Mouse (Mus musculus): Measurements from ENCODE around the gene Cdkn3. TPM values are rescaled to one million over a fixed set of nuclear protein-coding genes. Genes with fewer than 3 reads are reported as not detected.
A peak's percentile ranks its signal among the peaks of the same experiment; 100 is the strongest.

Cdkn3 gene
- 6.2 and 11.7 TPM in 2 replicates for polyA plus RNA-seq (2014; fragmentation: Nextera tagmentation; extraction: Ambion mirVana)

DNA sequence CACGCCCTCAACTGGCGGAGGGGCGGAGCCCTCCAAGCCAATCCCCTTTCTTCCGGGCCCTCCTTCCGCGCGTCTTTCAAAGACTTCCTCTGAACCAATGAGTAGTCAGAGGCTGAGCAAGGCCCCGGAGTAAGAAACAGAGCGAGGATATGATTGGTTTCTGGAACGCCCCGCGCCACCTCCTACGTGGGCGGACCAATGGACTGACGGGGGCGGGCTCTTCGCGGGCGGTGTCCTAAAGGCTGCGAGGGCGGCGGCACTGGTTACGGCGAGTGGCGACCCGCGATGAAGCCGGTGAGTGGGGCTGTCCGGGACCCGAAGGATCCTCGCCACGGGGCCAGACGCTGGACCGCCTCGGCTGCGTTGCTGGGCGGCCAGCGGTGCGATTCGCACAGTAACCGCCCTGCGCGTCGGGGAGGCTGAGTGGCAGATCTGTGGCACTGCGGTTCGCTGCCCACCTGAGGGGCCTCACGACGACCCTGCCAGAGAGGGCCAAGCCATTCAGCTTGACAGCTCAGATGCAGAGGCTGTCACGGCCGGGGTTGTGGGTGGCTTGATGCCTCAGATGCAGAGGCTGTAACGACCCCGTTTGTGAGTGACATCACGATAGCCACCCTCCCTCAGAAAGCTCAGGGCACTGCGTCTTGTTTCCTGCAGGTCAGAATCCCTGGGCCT is at the start of gene Cdkn3:
Gene Cdkn3, plus strand, starts transcription at position 187 of the 675 bp plus-strand sequence.
- H3K4me1 ChIP-seq (ENCODE audit: control insufficient read depth, insufficient read depth, low read length), result peaks cover 4% of the 10 kb centered on the region; the same call in 1 of the 2 replicates
- no peaks in the 10 kb centered on the region for H3K36me3 ChIP-seq (ENCODE audit: control insufficient read depth, insufficient read depth, low read length)
- under 1% methylated on average over 54 of the region's 54 CpGs for WGBS
- no peaks in the 10 kb centered on the region for H3K9me3 ChIP-seq (ENCODE audit: control insufficient read depth, low read length)
- H3K27me3 ChIP-seq (ENCODE audit: control insufficient read depth, insufficient read depth, low read length), result no peaks in the 10 kb centered on the region
- DNase-seq, result peak; percentile 92
- 0 out of 2 replicates have a peak within 1 kb of the TSS, but pooled peaks have one; percentile 41 for H3K27ac ChIP-seq (replicated peaks; ENCODE audit: low read depth, low read length)
- H3K4me3 ChIP-seq (replicated peaks; ENCODE audit: low read depth, low read length), result peak within 1 kb of the TSS; percentile 65
- peak; percentile 99 for ATAC-seq (ENCODE audit: low FRiP score, low TSS enrichment)
- peak within 1 kb of the TSS; percentile 92 for H3K4me2 ChIP-seq (ENCODE audit: low read length)
- peak within 1 kb of the TSS; percentile 64 for H3K9ac ChIP-seq (replicated peaks; ENCODE audit: low read length)

DNA sequence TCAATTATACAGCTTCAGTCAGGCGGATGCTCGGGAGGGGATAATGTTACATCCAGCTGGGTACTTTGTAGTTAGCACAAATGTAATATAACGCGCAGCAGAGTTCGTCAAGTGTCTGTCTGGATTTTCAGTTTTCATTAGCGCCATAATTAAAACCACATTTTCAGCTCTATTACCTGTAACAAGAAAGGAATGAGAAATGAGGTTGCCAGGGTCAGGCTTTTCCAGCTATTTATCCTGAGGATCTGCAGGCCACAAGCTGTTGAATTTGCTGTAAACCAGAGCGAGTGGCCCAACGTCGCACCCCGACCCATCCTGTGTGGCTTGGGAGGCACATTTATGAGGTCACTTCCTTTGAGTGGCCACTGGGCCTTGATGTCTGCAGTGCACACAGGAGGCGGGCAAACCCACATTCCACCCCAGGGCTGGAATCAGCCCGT is 41.8 kb upstream of the Cdkn3 start:
- no peak overlapping the region for H3K4me2 ChIP-seq (ENCODE audit: low read length)
- H3K4me1 ChIP-seq (ENCODE audit: control insufficient read depth, insufficient read depth, low read length), result no peaks in the 10 kb centered on the region
- no peaks in the 10 kb centered on the region for H3K27me3 ChIP-seq (ENCODE audit: control insufficient read depth, insufficient read depth, low read length)
- H3K9me3 ChIP-seq (ENCODE audit: control insufficient read depth, low read length), result no peaks in the 10 kb centered on the region
- ATAC-seq (ENCODE audit: low FRiP score, low TSS enrichment), result no peak
- H3K4me3 ChIP-seq (replicated peaks; ENCODE audit: low read depth, low read length), result no peak overlapping the region
- no peaks in the 10 kb centered on the region for H3K36me3 ChIP-seq (ENCODE audit: control insufficient read depth, insufficient read depth, low read length)
- no peak overlapping the region for H3K9ac ChIP-seq (replicated peaks; ENCODE audit: low read length)
- no peak overlapping the region for H3K27ac ChIP-seq (replicated peaks; ENCODE audit: low read depth, low read length)
- DNase-seq, result no peak
- WGBS, result 83% methylated on average over 12 of the region's 12 CpGs

DNA sequence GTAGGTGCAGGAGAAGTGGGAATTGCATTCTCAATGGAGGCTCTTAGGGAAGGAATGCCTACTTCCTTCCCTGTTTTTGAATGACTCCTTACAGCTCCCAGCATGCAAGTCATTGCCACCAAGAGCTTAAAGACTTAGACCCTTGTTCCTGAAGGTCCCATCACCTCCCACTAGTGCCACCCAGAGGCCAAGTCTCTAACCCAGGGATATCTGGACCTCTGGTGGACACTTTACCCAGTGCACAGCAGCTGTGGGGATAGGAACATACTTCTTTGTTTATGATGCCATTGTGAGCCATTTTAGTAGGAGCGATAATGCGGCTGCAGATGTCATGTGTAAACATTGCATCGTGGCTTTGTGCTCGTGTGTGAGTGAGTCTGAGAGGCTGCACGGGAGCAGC is 38.3 kb upstream of the Cdkn3 start:
- 81% methylated on average over 5 of the region's 5 CpGs for WGBS
- H3K4me3 ChIP-seq (replicated peaks; ENCODE audit: low read depth, low read length), result no peak overlapping the region
- no peaks in the 10 kb centered on the region for H3K27me3 ChIP-seq (ENCODE audit: control insufficient read depth, insufficient read depth, low read length)
- H3K4me1 ChIP-seq (ENCODE audit: control insufficient read depth, insufficient read depth, low read length), result no peaks in the 10 kb centered on the region
- ATAC-seq (ENCODE audit: low FRiP score, low TSS enrichment) (no peak), DNase-seq (peak; percentile 59)
- H3K4me2 ChIP-seq (ENCODE audit: low read length), result no peak overlapping the region
- no peaks in the 10 kb centered on the region for H3K9me3 ChIP-seq (ENCODE audit: control insufficient read depth, low read length)
- H3K36me3 ChIP-seq (ENCODE audit: control insufficient read depth, insufficient read depth, low read length), result no peaks in the 10 kb centered on the region
- no peak overlapping the region for H3K9ac ChIP-seq (replicated peaks; ENCODE audit: low read length)
- H3K27ac ChIP-seq (replicated peaks; ENCODE audit: low read depth, low read length), result no peak overlapping the region

DNA sequence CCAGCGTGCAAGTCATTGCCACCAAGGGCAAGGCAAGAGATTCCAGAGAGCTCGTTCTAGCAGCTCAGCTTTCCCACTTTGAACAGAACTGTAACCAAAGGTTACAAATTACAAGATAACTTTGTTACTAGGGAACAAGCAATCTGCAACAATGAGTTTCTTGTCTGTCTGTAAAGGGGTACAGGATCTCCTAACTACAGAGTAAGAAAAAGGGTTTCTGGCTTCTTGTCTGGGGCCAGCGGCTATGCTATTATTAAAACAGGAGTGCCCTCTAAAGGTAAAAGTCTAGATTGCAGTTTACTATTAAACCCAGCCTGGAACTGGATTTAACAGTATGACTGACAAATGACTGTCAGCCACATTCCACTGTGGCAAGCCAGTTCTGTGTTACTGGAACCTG is 36.5 kb upstream of the Cdkn3 start:
- Histone ChIP-seq H3K27me3 (ENCODE audit: control insufficient read depth, insufficient read depth, low read length) (no peaks in the 10 kb centered on the region), H3K27ac (replicated peaks; ENCODE audit: low read depth, low read length) (no peak overlapping the region), H3K4me2 (ENCODE audit: low read length) (no peak overlapping the region), H3K9ac (replicated peaks; ENCODE audit: low read length) (no peak overlapping the region), H3K9me3 (ENCODE audit: control insufficient read depth, low read length) (no peaks in the 10 kb centered on the region), H3K4me1 (ENCODE audit: control insufficient read depth, insufficient read depth, low read length) (no peaks in the 10 kb centered on the region), H3K4me3 (replicated peaks; ENCODE audit: low read depth, low read length) (no peak overlapping the region), H3K36me3 (ENCODE audit: control insufficient read depth, insufficient read depth, low read length) (no peaks in the 10 kb centered on the region)
- ATAC-seq (ENCODE audit: low FRiP score, low TSS enrichment) (peak; percentile 55; the same call in 1 of the 2 replicates), DNase-seq (peak; percentile 91)
- WGBS, result 47% methylated on average over 3 of the region's 3 CpGs

DNA sequence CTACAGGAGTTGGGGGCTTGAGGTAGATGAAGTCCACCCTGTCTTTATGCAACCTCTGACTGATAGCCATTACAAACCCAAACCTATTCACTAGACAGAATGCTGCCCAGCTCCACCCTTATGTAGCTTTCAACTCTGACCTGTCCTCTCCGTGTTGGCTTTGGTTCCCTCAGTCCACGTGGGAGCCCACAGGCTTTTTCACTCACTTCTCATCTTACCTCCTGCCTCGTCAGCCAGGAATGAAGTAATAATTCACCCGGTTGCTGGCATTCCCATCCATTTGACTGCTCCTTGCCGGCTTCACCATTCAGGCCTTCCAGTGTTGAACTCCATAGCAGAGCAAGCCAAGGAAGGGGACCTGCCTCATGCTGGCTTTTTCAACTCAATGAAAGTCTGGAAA is 35.4 kb upstream of the Cdkn3 start:
- ATAC-seq (ENCODE audit: low FRiP score, low TSS enrichment) (no peak), DNase-seq (no peak)
- H3K9ac ChIP-seq (replicated peaks; ENCODE audit: low read length), result no peak overlapping the region
- H3K4me3 ChIP-seq (replicated peaks; ENCODE audit: low read depth, low read length), result no peak overlapping the region
- no peaks in the 10 kb centered on the region for H3K9me3 ChIP-seq (ENCODE audit: control insufficient read depth, low read length)
- WGBS, result 61% methylated on average over 5 of the region's 5 CpGs
- no peaks in the 10 kb centered on the region for H3K36me3 ChIP-seq (ENCODE audit: control insufficient read depth, insufficient read depth, low read length)
- H3K27me3 ChIP-seq (ENCODE audit: control insufficient read depth, insufficient read depth, low read length), result no peaks in the 10 kb centered on the region
- H3K4me2 ChIP-seq (ENCODE audit: low read length), result no peak overlapping the region
- no peaks in the 10 kb centered on the region for H3K4me1 ChIP-seq (ENCODE audit: control insufficient read depth, insufficient read depth, low read length)
- no peak overlapping the region for H3K27ac ChIP-seq (replicated peaks; ENCODE audit: low read depth, low read length)

DNA sequence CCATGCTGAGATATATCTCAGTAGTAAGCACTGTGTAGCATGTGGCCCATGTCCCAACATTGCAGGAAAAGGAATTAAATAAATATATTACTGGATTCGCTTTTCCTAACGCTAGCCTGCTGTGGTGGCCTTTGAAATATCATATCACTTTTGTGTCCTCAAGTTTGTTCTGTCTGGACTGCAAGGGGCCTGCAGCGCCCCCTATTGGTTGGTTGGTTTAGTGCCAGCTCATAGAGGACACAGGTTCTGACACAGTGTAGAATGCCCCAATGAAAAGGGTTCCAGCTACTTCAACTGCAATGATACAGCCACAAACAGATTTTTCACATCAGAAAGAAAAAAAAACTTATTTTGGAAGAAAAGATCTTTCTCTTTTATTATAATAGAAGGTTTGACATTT is 34.6 kb upstream of the Cdkn3 start:
- ATAC-seq (ENCODE audit: low FRiP score, low TSS enrichment), result no peak
- peak; percentile 36 for DNase-seq
- H3K36me3 ChIP-seq (ENCODE audit: control insufficient read depth, insufficient read depth, low read length), result no peaks in the 10 kb centered on the region
- no peak overlapping the region for H3K4me3 ChIP-seq (replicated peaks; ENCODE audit: low read depth, low read length)
- H3K27ac ChIP-seq (replicated peaks; ENCODE audit: low read depth, low read length), result no peak overlapping the region
- H3K4me1 ChIP-seq (ENCODE audit: control insufficient read depth, insufficient read depth, low read length), result no peaks in the 10 kb centered on the region
- no peaks in the 10 kb centered on the region for H3K9me3 ChIP-seq (ENCODE audit: control insufficient read depth, low read length)
- 58% methylated on average over 3 of the region's 3 CpGs for WGBS
- no peaks in the 10 kb centered on the region for H3K27me3 ChIP-seq (ENCODE audit: control insufficient read depth, insufficient read depth, low read length)
- H3K9ac ChIP-seq (replicated peaks; ENCODE audit: low read length), result no peak overlapping the region
- H3K4me2 ChIP-seq (ENCODE audit: low read length), result no peak overlapping the region

DNA sequence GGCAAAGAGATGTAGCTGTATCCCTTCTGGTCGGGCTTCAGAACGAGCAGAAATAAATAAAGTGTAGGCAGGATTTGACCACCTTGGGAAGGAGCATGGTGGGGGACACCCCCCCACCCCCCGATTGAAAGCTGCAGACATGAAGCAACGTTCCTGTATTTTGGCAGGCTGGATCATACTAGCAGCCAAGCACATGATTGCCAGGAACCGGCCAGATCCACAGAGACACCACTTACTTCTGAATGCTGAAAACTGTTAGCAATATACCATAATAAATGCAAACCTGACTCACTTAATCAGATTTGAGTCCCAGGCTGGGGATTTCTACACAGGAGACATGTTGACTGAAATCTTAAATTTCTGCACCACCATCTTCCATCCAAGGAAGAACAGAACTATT is 26.1 kb upstream of the Cdkn3 start:
- H3K4me3 ChIP-seq (replicated peaks; ENCODE audit: low read depth, low read length), result no peak overlapping the region
- H3K27me3 ChIP-seq (ENCODE audit: control insufficient read depth, insufficient read depth, low read length), result no peaks in the 10 kb centered on the region
- H3K4me1 ChIP-seq (ENCODE audit: control insufficient read depth, insufficient read depth, low read length), result no peaks in the 10 kb centered on the region
- ATAC-seq (ENCODE audit: low FRiP score, low TSS enrichment), result no peak
- no peaks in the 10 kb centered on the region for H3K36me3 ChIP-seq (ENCODE audit: control insufficient read depth, insufficient read depth, low read length)
- no peak overlapping the region for H3K4me2 ChIP-seq (ENCODE audit: low read length)
- no peak overlapping the region for H3K27ac ChIP-seq (replicated peaks; ENCODE audit: low read depth, low read length)
- WGBS, result 87% methylated on average over 5 of the region's 5 CpGs
- no peak for DNase-seq
- no peak overlapping the region for H3K9ac ChIP-seq (replicated peaks; ENCODE audit: low read length)
- no peaks in the 10 kb centered on the region for H3K9me3 ChIP-seq (ENCODE audit: control insufficient read depth, low read length)

DNA sequence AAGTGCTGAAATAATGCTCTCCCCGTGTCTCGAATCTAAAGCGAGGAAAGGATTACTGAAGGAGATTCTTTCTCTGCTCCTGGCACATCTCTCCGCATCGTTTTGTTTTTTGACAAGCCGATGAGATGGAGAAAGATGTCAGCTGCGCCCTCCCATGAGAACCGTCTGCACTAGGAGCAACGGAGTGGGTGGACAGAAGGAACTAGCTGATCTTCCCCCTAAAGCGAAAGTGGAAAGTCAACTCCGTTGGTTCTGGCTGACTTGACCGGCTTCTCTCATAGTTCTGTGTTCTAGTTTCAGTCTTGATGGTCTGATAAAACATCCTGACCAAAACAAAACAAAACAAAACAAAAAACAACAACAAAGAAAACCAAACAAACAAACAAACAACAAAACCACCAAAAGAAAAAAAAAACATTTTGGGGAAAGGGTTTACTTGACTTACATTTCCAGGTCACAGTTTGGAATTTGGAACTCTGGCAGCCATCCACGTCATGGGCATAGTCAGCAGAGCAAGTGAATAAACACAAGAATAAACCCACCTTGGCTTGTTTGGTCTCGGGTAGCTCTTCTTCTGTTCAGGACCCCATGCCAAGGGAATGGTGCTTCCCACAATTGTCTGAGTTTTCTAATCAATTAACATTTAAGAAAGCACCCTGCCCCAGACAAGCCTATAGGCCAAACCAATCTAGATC is 25.4 kb upstream of the Cdkn3 start:
- no peaks in the 10 kb centered on the region for H3K4me1 ChIP-seq (ENCODE audit: control insufficient read depth, insufficient read depth, low read length)
- H3K36me3 ChIP-seq (ENCODE audit: control insufficient read depth, insufficient read depth, low read length), result no peaks in the 10 kb centered on the region
- H3K9me3 ChIP-seq (ENCODE audit: control insufficient read depth, low read length), result no peaks in the 10 kb centered on the region
- 84% methylated on average over 14 of the region's 14 CpGs for WGBS
- ATAC-seq (ENCODE audit: low FRiP score, low TSS enrichment), result no peak
- H3K4me3 ChIP-seq (replicated peaks; ENCODE audit: low read depth, low read length), result no peak overlapping the region
- DNase-seq, result no peak
- no peak overlapping the region for H3K9ac ChIP-seq (replicated peaks; ENCODE audit: low read length)
- H3K4me2 ChIP-seq (ENCODE audit: low read length), result no peak overlapping the region
- no peaks in the 10 kb centered on the region for H3K27me3 ChIP-seq (ENCODE audit: control insufficient read depth, insufficient read depth, low read length)
- no peak overlapping the region for H3K27ac ChIP-seq (replicated peaks; ENCODE audit: low read depth, low read length)

DNA sequence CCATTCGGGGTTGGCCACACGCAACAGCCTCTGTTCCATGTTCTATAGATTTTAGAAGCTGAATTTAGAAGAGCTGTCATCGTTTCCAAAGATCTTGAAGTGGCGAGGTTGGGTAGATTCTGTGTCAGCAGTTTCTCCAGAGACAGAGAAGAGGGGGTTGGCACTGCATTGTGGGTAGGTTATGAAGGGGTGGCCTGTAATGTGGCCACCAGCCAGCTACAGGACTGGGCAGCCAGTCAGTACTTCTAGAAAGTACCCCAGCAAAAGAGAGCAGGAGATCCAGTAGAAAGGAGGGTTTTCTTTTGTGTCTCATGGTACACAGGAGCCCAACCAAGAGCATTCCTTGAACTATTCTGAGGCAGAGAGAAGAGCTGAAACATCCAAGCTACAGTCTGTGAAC is 24.0 kb upstream of the Cdkn3 start:
- no peak overlapping the region for H3K9ac ChIP-seq (replicated peaks; ENCODE audit: low read length)
- H3K9me3 ChIP-seq (ENCODE audit: control insufficient read depth, low read length), result no peaks in the 10 kb centered on the region
- no peaks in the 10 kb centered on the region for H3K27me3 ChIP-seq (ENCODE audit: control insufficient read depth, insufficient read depth, low read length)
- H3K27ac ChIP-seq (replicated peaks; ENCODE audit: low read depth, low read length), result no peak overlapping the region
- H3K36me3 ChIP-seq (ENCODE audit: control insufficient read depth, insufficient read depth, low read length), result no peaks in the 10 kb centered on the region
- ATAC-seq (ENCODE audit: low FRiP score, low TSS enrichment) (no peak), DNase-seq (no peak)
- 91% methylated on average over 4 of the region's 4 CpGs for WGBS
- H3K4me3 ChIP-seq (replicated peaks; ENCODE audit: low read depth, low read length), result no peak overlapping the region
- H3K4me1 ChIP-seq (ENCODE audit: control insufficient read depth, insufficient read depth, low read length), result no peaks in the 10 kb centered on the region
- no peak overlapping the region for H3K4me2 ChIP-seq (ENCODE audit: low read length)
